Mouse (Mus musculus) midbrain, embryonic 11.5 days (tissue): ENCODE results near the gene Mcm9. TPM values are rescaled to one million over a fixed set of nuclear protein-coding genes. Genes with fewer than 3 reads are reported as not detected.
A peak's percentile ranks its signal among the peaks of the same experiment; 100 is the strongest.

Experiments
- ATAC-seq: fragments of 200-750 bp; cut with Nextera tagmentation; 2 replicates; pipeline ENCODE4 v1.8.0; 2017; ENCODE audit warnings: moderate TSS enrichment, moderate library complexity; ENCODE audit not compliant: low FRiP score
- DNase-seq: peaks from one replicate; pipeline ENCODE4 v3.0.0; 2015; ENCODE audit warnings: low spot score; ENCODE audit errors: missing footprints
- H3K27ac ChIP-seq: fragments of 300-500 bp; sonication (generic); 2 replicates; pipeline ENCODE4 v1.5.1; 2014; ENCODE audit warnings: low read depth, low read length
- H3K27me3 ChIP-seq: fragments of 300-500 bp; sonication (generic); 2 replicates; pipeline ENCODE4 v1.6.1; 2014; ENCODE audit warnings: mild to moderate bottlenecking, low read length, moderate library complexity, mixed read lengths; ENCODE audit not compliant: control insufficient read depth, insufficient read depth
- H3K36me3 ChIP-seq: fragments of 300-500 bp; sonication (generic); 2 replicates; pipeline ENCODE4 v1.6.1; 2014; ENCODE audit warnings: mild to moderate bottlenecking, low read length, moderate library complexity, mixed read lengths; ENCODE audit not compliant: control insufficient read depth, insufficient read depth
- H3K4me1 ChIP-seq: fragments of 300-500 bp; sonication (generic); 2 replicates; pipeline ENCODE4 v1.6.1; 2014; ENCODE audit warnings: low read length; ENCODE audit not compliant: control insufficient read depth, insufficient read depth
- H3K4me2 ChIP-seq: fragments of 300-500 bp; sonication (generic); 2 replicates; pipeline ENCODE4 v1.6.1; 2014; ENCODE audit warnings: mild to moderate bottlenecking, moderate library complexity
- H3K4me3 ChIP-seq: fragments of 300-500 bp; sonication (generic); 2 replicates; pipeline ENCODE4 v1.5.1; 2014; ENCODE audit warnings: low read depth, low read length
- H3K9ac ChIP-seq: fragments of 300-500 bp; sonication (generic); 2 replicates; pipeline ENCODE4 v1.6.1; 2014; ENCODE audit warnings: low read length
- H3K9me3 ChIP-seq: fragments of 300-500 bp; sonication (generic); 2 replicates; pipeline ENCODE4 v1.6.1; 2016; ENCODE audit warnings: low read length; ENCODE audit not compliant: control insufficient read depth
- WGBS: fragments of 180-500 bp; shearing (Covaris S2); extraction: QIAGEN DNeasy Blood & Tissue Kit; methylation state at CpG from one replicate; pipeline ENCODE4 v1.1.7; 2014; 5-methylcytosine and 5-hydroxymethylcytosine counted together
- polyA plus RNA-seq: library from polyadenylated mRNA; unstranded; fragments of >200 nt; fragmentation: Nextera tagmentation; extraction: Ambion mirVana; gene quantifications from 2 replicates; pipeline ENCODE4 v1.2.1, GENCODE M21; 2014

Gene Mcm9
- polyA plus RNA-seq, 1 experiment from 2014 or later: 16.8 TPM

DNA sequence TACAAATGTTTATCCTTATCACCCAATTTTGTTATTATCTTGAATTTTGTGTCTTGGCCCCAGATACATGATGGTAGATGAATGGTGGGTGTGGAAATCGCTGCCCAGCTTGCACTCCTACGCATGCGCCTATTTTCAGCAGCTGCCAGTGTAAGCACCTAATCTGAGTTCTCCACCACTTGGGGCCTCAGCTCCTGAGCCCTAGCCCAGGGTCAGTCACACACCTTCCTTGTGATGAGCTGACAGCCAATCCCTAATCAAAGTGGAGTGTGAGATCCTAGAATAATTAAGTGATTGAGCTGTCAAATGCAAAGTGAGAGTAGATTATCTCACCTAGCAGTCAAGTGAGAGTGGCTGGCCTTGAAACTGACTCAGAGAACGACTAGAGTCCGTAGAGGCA, 97.9 kb downstream of the Mcm9 start:
- no peaks in the 10 kb centered on the region for H3K9me3 ChIP-seq
- DNase-seq: no peak
- no peaks in the 10 kb centered on the region for H3K27me3 ChIP-seq
- no peak overlapping the region for H3K9ac ChIP-seq
- no peak overlapping the region for H3K4me2 ChIP-seq
- WGBS: 81% methylated on average over 5 of the region's 5 CpGs
- 0 out of 2 replicates have a peak, but pooled peaks cover 2% of the 10 kb centered on the region for H3K36me3 ChIP-seq
- no peak overlapping the region for H3K27ac ChIP-seq
- H3K4me1 ChIP-seq: no peaks in the 10 kb centered on the region
- no peak overlapping the region for H3K4me3 ChIP-seq
- ATAC-seq: no peak

DNA sequence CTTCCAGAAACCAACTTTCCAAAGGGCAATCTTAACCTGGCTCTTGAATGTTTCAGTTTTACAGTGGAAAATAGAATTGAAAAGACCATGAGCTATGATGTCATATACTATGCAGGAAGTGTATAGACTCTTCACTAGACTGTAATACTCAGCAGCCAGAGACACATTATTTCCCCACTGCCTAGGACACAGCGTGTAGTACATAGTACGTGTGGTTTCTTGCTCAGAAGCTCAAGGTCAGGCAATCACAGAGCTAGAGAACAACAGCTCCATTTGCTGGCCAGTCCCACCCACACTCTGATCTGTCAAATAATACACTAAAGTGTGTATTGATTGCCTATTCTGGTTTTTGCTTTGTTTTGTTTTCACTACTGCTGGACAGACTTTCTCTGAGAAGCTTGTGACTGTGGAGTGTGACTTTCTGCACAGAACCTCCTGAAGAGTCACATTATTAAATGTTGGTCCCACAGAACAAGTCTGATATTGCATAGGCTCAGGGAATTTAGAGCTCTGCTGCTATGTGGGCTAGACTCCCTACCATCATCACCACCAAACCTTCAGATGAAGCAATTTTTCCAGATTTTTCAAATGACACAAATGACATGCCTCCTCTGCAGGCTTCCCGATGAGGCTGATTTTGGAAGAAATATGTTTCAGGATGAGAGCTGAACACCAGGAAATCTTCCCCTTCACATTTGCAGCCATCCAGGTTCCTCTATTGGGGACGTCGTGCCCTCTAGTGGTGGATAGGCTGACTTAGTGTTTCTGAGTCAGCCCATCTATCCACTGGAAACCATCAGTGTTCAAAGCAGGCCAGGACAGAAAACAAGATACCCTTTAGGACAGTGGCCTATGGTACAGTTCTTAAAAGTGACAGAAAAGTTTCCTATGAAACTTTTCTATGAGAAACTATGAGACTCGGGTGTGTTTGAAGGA, 102.1 kb downstream of the Mcm9 start:
- H3K9me3 ChIP-seq: no peaks in the 10 kb centered on the region; the same call in 1 of the 2 replicates
- no peak overlapping the region for H3K27ac ChIP-seq
- DNase-seq: no peak
- peak; percentile 73; the same call in 1 of the 2 replicates for ATAC-seq
- H3K4me2 ChIP-seq: no peak overlapping the region
- H3K9ac ChIP-seq: no peak overlapping the region
- H3K36me3 ChIP-seq: no peaks in the 10 kb centered on the region
- no peaks in the 10 kb centered on the region for H3K4me1 ChIP-seq
- WGBS: 43% methylated on average over 6 of the region's 6 CpGs
- H3K27me3 ChIP-seq: no peaks in the 10 kb centered on the region
- H3K4me3 ChIP-seq: no peak overlapping the region

DNA sequence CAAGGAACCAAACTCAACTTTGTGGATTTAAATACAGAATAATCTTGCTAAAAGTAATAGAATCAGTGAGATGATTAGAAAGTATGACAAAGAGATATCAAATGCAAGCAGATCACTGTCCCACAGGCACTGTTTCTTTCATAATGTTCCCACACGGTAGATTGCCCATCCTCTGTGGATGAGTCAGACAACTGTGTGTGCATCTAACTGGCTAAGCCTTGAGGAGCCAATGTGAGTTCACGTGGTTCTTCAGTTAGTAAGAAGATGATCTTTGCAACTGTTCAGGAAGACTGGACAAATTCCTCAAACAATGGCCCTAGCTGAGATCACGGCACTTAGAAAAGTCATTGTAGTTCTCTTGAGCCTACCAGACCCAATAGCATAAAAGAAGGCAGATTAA, 102.9 kb downstream of the Mcm9 start:
- no peak overlapping the region for H3K4me3 ChIP-seq
- no peaks in the 10 kb centered on the region for H3K4me1 ChIP-seq
- H3K9ac ChIP-seq: no peak overlapping the region
- no peak for DNase-seq
- H3K9me3 ChIP-seq: no peaks in the 10 kb centered on the region; the same call in 1 of the 2 replicates
- no peak overlapping the region for H3K4me2 ChIP-seq
- 84% methylated on average over 3 of the region's 3 CpGs for WGBS
- ATAC-seq: no peak
- H3K36me3 ChIP-seq: no peaks in the 10 kb centered on the region
- H3K27ac ChIP-seq: no peak overlapping the region
- no peaks in the 10 kb centered on the region for H3K27me3 ChIP-seq

DNA sequence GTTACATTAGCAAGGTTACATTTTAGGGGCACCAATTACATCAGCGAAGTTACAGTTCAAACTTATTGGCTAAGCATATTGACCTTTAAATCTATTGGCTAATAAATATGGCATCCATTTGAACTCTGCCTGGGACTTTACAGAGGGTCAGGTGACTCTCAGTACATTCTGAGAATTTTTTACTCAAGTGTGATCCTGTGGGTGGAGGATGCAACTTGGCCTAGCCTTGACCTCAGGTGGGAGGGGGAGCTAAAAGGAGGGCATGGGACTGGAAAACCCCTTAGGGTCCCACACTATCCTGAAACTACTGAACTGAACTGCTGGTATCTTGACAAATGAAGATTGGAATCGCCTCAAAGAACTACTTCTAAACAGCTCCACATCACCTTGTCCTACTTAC, 103.9 kb downstream of the Mcm9 start:
- no peak overlapping the region for H3K9ac ChIP-seq
- no peaks in the 10 kb centered on the region for H3K4me1 ChIP-seq
- H3K27me3 ChIP-seq: no peaks in the 10 kb centered on the region
- no peaks in the 10 kb centered on the region for H3K36me3 ChIP-seq
- no peak for DNase-seq
- no peak overlapping the region for H3K4me3 ChIP-seq
- 90% methylated on average over 2 of the region's 2 CpGs for WGBS
- no peak overlapping the region for H3K27ac ChIP-seq
- no peak for ATAC-seq
- H3K4me2 ChIP-seq: no peak overlapping the region
- H3K9me3 ChIP-seq: no peaks in the 10 kb centered on the region; the same call in 1 of the 2 replicates

DNA sequence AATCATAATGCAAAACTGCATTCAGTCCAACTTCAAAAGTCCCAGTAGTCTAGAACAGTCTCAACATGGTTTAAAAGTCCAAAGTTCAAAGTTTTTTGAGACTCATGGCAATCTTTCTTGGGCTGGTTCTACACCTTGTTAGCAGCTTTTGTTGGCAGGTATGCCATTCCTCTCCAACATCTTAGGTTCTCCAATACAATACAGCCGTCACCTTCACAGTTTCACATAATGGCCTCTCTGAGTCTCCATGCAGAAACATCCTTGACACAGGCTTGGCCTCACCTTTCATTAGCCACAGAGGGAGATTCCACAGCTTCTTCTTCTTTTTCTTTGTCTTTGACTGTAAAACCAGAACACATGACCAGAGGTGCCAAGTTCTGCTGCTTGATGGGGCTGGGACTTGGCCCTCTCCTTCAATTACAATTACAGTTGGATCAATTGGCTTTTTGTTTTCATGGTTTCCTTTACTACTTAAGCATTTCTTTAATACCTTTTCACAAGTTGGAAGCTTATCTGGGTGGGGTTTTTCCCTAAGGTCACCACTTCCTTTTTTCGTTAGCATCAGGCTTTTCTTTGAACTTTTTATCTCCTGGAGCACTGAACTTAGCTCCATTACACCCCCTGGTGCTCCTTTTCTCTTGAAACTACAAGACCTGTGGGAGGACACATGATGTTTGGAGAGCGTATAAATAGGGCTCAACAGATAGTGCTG, 104.8 kb downstream of the Mcm9 start:
- DNase-seq: no peak
- H3K9ac ChIP-seq: no peak overlapping the region
- no peak overlapping the region for H3K4me2 ChIP-seq
- no peaks in the 10 kb centered on the region for H3K36me3 ChIP-seq
- H3K27ac ChIP-seq: no peak overlapping the region
- H3K27me3 ChIP-seq: no peaks in the 10 kb centered on the region
- no peaks in the 10 kb centered on the region for H3K4me1 ChIP-seq
- no peak overlapping the region for H3K4me3 ChIP-seq
- 79% methylated on average over 3 of the region's 3 CpGs for WGBS
- ATAC-seq: no peak
- no peaks in the 10 kb centered on the region; the same call in 1 of the 2 replicates for H3K9me3 ChIP-seq

DNA sequence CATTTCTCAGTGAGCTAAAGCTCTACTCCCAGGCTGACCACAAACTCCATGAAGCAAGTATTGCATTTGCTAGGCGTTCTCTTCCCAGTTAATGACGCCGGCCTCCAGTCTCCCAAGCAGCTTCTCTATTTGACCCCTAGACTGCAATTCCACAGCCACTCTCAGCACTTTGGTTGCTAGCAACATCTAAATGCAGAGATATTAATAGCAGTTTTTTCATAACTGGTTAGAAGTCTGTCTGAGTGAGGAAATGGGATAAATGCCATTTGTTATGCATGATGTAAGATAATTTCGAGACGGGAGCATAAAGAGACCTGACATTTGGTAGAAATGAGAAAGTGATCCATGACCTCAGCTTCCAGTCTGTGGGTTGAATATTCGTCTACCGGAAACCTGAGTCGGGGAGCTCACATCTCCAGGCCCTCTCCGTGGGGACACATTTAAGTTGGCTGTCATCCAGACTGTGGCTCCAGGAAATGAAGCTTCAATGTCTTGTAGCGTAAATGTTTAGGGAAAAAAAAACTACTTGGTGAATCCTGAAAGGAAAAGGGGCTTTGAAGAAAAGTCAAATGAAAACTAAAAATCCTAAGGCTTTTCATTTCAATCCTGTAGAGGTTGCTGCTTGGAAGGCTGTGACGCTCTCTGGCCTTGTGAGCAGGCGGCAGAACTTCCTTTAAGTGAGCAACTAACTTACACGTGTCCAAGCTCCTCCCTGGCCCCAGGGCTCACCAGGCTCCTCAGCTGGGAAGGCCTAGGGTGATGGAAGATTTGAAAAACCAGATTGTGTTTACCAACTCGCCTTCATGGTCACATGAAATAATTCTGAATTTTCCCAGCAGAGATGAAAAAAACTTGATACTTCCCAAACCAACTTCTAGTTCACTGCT, 110.9 kb downstream of the Mcm9 start:
- H3K4me1 ChIP-seq: no peaks in the 10 kb centered on the region
- H3K27ac ChIP-seq: no peak overlapping the region
- DNase-seq (no peak), ATAC-seq (no peak)
- H3K27me3 ChIP-seq: no peaks in the 10 kb centered on the region
- no peaks in the 10 kb centered on the region for H3K36me3 ChIP-seq
- 81% methylated on average over 14 of the region's 14 CpGs for WGBS
- H3K9me3 ChIP-seq: no peaks in the 10 kb centered on the region
- H3K4me2 ChIP-seq: no peak overlapping the region
- H3K4me3 ChIP-seq: no peak overlapping the region
- no peak overlapping the region for H3K9ac ChIP-seq

DNA sequence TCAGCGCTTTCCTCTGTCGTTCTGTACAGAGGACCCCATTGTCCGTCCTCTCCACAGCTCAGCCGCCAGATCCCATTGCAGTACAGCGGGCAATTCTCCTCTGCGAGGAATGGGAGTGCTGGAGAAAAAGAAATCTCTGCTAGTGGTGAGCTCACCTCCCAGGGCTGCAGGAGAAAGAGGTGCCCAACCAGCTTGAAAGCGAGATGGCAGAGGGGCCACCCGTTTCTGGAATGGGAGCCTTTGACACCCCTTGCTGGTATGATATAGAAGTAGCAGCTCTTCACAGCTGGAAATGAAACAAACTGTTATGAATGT, 111.7 kb downstream of the Mcm9 start:
- H3K9ac ChIP-seq: no peak overlapping the region
- ATAC-seq: no peak
- H3K4me1 ChIP-seq: no peaks in the 10 kb centered on the region
- DNase-seq: no peak
- no peaks in the 10 kb centered on the region for H3K27me3 ChIP-seq
- H3K4me3 ChIP-seq: no peak overlapping the region
- no peak overlapping the region for H3K4me2 ChIP-seq
- H3K9me3 ChIP-seq: no peaks in the 10 kb centered on the region
- no peak overlapping the region for H3K27ac ChIP-seq
- no peaks in the 10 kb centered on the region for H3K36me3 ChIP-seq
- WGBS: 50% methylated on average over 8 of the region's 8 CpGs

DNA sequence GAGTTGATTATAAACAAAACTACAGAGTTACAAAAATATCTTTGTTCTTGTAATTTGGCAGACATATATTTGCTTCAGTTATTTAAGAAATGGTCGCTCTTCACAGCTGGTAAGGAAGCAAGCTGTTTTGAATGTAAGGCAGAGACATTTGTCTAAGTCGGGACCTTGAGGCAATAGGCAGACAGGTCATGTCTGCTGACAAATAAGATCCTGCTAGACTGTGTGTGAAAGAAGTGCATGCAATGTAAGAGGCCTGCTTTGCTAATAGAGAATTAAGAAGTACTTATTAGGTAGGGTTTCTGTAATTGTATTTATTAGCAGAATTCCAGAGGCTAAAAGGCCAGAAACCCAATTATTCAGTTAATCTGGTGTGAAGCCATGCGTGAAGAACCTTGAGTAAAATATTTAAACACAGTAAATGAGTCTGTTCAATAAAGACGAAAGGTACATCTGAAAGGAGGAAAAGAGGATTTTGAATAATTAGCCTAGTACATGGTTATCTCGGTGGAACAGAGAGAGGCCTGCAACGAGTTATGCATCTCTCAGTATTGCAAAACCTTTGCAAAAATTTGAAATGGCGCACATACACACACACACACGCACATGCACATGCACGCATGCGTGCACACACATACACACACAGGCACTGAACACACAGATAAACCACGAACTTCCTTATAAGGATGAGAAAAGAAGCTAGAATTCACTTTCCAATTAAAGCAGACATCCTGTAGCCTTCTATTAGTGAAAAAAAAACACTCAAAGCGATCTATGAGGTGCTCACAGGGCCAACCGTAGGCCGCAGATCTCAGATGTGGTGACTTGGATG, 112.3 kb downstream of the Mcm9 start:
- no peaks in the 10 kb centered on the region for H3K4me1 ChIP-seq
- H3K27ac ChIP-seq: no peak overlapping the region
- no peaks in the 10 kb centered on the region for H3K9me3 ChIP-seq
- H3K36me3 ChIP-seq: no peaks in the 10 kb centered on the region
- no peaks in the 10 kb centered on the region for H3K27me3 ChIP-seq
- no peak overlapping the region for H3K4me3 ChIP-seq
- DNase-seq (peak; percentile 62), ATAC-seq (no peak)
- 75% methylated on average over 14 of the region's 14 CpGs for WGBS
- H3K4me2 ChIP-seq: no peak overlapping the region
- no peak overlapping the region for H3K9ac ChIP-seq
